Mouse (Mus musculus): ENCODE results near the gene Zswim1.

DNA sequence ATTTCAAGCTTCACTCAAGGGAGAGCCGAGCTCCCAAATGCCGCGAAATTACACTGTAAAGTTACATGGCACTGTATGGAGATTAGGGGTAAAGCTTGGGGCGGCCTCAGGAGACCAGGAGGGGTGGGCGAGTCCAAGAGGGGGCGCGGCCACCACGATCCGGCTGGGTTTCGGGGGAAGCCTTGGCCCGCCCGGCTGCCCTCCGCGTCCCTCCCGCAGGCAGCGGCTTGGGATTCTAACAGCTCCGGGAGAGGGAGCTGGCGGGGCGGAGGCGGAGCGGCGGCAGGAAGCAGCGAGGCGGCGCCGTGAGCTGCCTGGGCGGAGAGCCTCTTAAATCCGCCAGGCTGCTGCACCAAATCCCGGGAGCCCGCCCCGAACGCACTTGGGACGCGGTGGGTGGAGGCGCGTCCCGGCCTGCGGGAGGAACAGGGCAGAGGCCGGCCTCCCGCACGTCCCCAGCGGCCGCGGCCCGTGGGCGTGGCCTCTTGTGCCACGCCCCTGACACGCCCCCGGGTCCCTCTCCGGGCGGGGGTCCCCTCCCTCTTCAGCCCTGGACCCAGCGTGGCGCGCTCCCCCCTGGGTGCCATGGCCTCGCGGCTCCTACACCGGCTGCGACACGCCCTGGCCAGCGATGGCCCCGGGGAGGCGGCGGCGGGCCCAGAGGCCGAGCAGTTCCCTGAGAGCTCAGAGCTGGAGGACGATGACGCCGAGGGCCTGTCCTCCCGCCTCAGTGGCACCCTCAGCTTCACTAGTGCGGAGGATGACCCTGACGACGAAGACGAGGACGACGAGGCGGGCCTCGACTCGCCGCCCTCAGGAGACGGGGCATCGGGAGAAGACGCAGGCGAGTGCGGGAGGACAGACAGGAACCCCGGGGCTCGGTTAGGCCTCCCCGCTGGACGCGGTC lies 36.8 kb upstream of the Zswim1 start, which contains the start of gene Snx21:
- TF ChIP-seq EP300 (IDR thresholded peaks at IDR 0.05; ENCODE audit: low read depth) (no peak), CTCF (IDR thresholded peaks at IDR 0.05; ENCODE audit: low read depth) (peak; percentile 46)
